Mouse (Mus musculus) heart, embryonic 14.5 days (tissue): ENCODE measurements around the gene Pde8b. TPM values are rescaled to one million over a fixed set of nuclear protein-coding genes. Genes with fewer than 3 reads are reported as not detected.

Experiments
- ATAC-seq: fragments of 200-750 bp; cut with Nextera tagmentation; 2 replicates; pipeline ENCODE4 v1.8.0; 2017; ENCODE audit warnings: low read depth, moderate TSS enrichment; ENCODE audit not compliant: insufficient number of reproducible peaks, insufficient read depth, low FRiP score
- H3K27ac ChIP-seq, 2 experiments: fragments of 200-500 bp in 1 of 2; fragments of 300-500 bp in 1 of 2; sonication (generic) in 1 of 2; replicated peaks in 1 of 2; 2 replicates each; pipeline ENCODE4 v1.5.1; 2012 to 2014; ENCODE audit warnings: low read depth in 2 of 2, low read length in 2 of 2, control low read depth in 1 of 2, mild to moderate bottlenecking in 1 of 2, mixed read lengths in 1 of 2; ENCODE audit not compliant: control insufficient read depth in 1 of 2, insufficient read depth in 1 of 2
- H3K27me3 ChIP-seq: fragments of 300-500 bp; sonication (generic); 2 replicates; pipeline ENCODE4 v1.6.1; 2014; ENCODE audit warnings: mild to moderate bottlenecking, low read length, control low read depth; ENCODE audit not compliant: control insufficient read depth, insufficient read depth
- H3K36me3 ChIP-seq: fragments of 300-500 bp; sonication (generic); 2 replicates; pipeline ENCODE4 v1.6.1; 2014; ENCODE audit warnings: mild to moderate bottlenecking, control low read depth, low read length, mixed read lengths; ENCODE audit not compliant: control insufficient read depth, insufficient read depth
- H3K4me1 ChIP-seq, 2 experiments: fragments of 200-500 bp in 1 of 2; fragments of 300-500 bp in 1 of 2; sonication (generic) in 1 of 2; 2 replicates each; pipeline ENCODE4 v1.6.1; 2012 to 2014; ENCODE audit warnings: low read length in 2 of 2, control low read depth in 1 of 2, mixed read lengths in 1 of 2; ENCODE audit not compliant: control insufficient read depth in 2 of 2, insufficient read depth in 2 of 2
- H3K4me2 ChIP-seq: fragments of 300-500 bp; sonication (generic); 2 replicates; pipeline ENCODE4 v1.6.1; 2014; ENCODE audit warnings: mild to moderate bottlenecking, low read length
- H3K4me3 ChIP-seq, 2 experiments: fragments of 200-500 bp in 1 of 2; fragments of 300-500 bp in 1 of 2; sonication (generic) in 1 of 2; 2 replicates each; pipeline ENCODE4 v1.5.1; 2012 to 2014; ENCODE audit warnings: low read length in 2 of 2, mild to moderate bottlenecking in 2 of 2, control low read depth in 1 of 2, low read depth in 1 of 2, moderate library complexity in 1 of 2; ENCODE audit not compliant: control insufficient read depth in 1 of 2, insufficient read depth in 1 of 2
- H3K9ac ChIP-seq: fragments of 300-500 bp; sonication (generic); 2 replicates; pipeline ENCODE4 v1.6.1; 2014; ENCODE audit warnings: mild to moderate bottlenecking, low read length
- H3K9me3 ChIP-seq: fragments of 300-500 bp; sonication (generic); 2 replicates; pipeline ENCODE4 v1.6.1; 2016; ENCODE audit warnings: low read length, control low read depth; ENCODE audit not compliant: control insufficient read depth
- WGBS: fragments of 180-500 bp; shearing (Covaris S2); extraction: QIAGEN DNeasy Blood & Tissue Kit; methylation state at CpG from one replicate; pipeline ENCODE4 v1.1.7; 2014; 5-methylcytosine and 5-hydroxymethylcytosine counted together
- polyA plus RNA-seq: library from polyadenylated mRNA; unstranded; fragments of >200 nt; fragmentation: Nextera tagmentation; extraction: Ambion mirVana; gene quantifications from 2 replicates; pipeline ENCODE4 v1.2.1, GENCODE M21; 2014

The Pde8b gene
- polyA plus RNA-seq, 1 experiment from 2014 or later = 0.99 TPM

DNA sequence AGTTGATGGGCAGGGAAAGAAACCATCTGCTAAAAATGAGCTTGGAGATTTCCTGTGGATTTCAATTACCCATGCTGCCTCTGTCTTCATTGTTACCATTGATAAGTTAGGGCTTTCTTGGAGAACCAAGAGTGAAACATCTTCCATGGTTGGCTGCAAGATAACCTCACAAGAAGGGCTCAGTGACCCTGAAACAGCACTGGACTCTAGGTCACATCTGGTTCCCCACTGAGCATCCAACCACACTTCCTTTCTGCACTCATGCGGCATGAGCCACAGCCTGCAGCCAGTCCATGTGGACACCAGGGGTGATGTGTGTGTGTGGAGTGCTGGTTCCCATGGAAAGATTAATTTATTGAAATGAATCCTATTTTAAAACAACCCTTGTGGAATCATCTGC lies 119.1 kb downstream of the Pde8b start:
- no peaks in the 10 kb centered on the region for H3K9me3 ChIP-seq
- 68% methylated on average over 1 of the region's 1 CpGs for WGBS

DNA sequence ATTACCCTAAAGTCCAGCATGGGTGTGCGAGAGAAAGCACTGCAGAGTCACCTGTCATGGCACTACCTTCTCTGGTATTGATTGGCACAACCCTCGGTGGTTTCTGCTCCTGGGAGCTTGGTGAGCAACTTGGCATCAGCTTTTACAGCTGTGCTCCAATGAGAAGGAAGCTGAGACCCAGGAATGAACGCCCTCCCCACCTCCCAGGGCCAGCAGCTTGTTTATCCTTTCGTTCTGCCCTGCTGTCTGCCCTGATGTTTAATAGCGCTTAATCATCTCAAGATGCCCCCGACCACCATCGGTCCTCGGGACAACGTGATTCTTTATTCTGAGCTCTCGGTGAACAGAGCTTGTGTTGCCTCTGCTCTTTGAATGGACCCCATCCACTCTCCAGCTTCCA lies 122.8 kb downstream of the Pde8b start:
- H3K4me1 ChIP-seq = 0 out of 4 replicates have a peak, but pooled peaks cover 2% of the 10 kb centered on the region in 2 experiments
- no peaks in the 10 kb centered on the region for H3K27me3 ChIP-seq
- H3K9ac ChIP-seq = no peak overlapping the region
- no peak overlapping the region for H3K4me2 ChIP-seq
- WGBS = 75% methylated on average over 10 of the region's 10 CpGs
- ATAC-seq = no peak
- no peaks in the 10 kb centered on the region for H3K36me3 ChIP-seq
- H3K27ac ChIP-seq = no peak overlapping the region
- H3K4me3 ChIP-seq = no peak overlapping the region
- H3K9me3 ChIP-seq = no peaks in the 10 kb centered on the region

More for the DNA sequence above, 119.1 kb downstream of the Pde8b start:
- H3K27me3 ChIP-seq = no peaks in the 10 kb centered on the region
- no peaks in the 10 kb centered on the region for H3K4me1 ChIP-seq
- no peak overlapping the region for H3K4me3 ChIP-seq
- no peak overlapping the region for H3K4me2 ChIP-seq
- H3K9ac ChIP-seq = no peak overlapping the region
- H3K36me3 ChIP-seq = no peaks in the 10 kb centered on the region
- no peak overlapping the region for H3K27ac ChIP-seq
- no peak for ATAC-seq

DNA sequence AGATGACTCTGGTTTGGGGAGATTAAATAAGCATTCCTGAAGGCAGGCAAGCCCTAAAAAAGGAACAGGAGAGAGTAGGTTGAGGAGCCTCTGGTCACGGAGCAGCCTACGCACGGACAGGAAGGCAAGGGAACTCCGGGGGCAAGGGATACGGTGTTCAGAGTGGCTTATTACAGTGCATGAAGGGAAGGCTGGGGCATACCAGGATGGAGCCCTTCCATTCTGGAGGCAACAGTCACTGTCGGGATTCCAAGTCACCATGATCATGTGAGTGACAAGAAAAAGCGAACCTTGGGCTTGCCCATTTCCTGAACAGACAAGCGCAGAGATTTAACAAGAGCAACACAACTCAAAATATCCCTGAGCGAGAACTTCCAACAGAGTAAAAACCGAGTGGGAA lies 123.3 kb downstream of the Pde8b start:
- H3K4me2 ChIP-seq = no peak overlapping the region
- WGBS = 76% methylated on average over 10 of the region's 10 CpGs
- no peak overlapping the region for H3K27ac ChIP-seq
- no peak overlapping the region for H3K9ac ChIP-seq
- no peak overlapping the region for H3K4me3 ChIP-seq
- no peaks in the 10 kb centered on the region for H3K36me3 ChIP-seq
- no peaks in the 10 kb centered on the region for H3K27me3 ChIP-seq
- H3K4me1 ChIP-seq = 0 out of 4 replicates have a peak, but pooled peaks cover 2% of the 10 kb centered on the region in 2 experiments
- no peak for ATAC-seq
- no peaks in the 10 kb centered on the region for H3K9me3 ChIP-seq

DNA sequence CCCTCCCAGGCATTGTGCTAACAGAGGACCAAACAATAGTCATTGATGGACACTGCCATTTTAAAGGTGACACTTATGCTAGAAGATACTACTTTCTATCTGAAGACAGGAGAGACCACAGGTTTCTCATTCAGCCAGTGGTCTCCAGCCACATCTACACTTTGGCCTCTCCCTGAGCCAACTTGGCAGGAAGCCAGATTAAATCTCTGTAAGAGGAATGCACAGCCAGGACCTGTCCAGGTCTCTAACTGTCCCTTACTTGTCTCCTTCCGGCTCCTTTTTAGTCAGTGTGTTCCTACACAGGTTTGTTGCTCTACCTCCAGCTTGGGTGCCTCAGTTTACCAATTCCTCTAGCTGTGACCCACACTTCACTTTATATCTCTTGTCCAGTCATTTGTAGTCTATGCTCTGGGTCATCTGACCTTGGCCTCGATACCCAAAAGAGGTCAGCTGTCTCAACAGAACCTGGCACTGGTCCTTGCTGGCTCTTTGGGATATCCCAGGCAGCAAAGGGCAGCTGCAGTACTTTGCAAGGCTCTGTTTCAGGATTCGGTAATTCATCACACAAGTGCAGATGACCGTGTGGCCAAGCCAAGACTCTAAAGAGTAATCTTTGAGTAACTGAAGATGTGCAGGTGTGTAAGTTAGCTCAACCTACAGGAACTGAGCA lies 124.5 kb downstream of the Pde8b start:
- 72% methylated on average over 4 of the region's 4 CpGs for WGBS

DNA sequence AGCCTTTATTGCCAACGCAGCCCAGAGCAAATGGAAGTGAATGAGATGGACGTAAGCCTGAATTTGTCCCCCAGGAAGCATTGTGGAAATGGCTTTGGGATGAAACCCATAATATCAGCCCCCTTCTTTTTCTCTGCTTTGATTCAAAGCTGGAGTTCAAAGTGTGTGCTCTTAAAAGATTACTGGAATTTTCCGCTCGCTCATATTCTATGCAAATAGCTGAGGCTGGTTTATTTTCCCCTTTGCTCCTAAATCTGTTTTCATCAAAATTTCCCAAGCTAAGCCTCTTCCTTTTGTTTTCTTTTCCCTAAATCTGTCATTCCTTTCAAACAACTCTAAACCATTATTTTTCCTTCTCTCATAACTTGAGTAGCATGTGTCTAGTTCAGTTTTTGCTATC lies 129.6 kb downstream of the Pde8b start:
- Histone ChIP-seq H3K27ac (no peak overlapping the region), H3K27me3 (no peaks in the 10 kb centered on the region), H3K36me3 (no peaks in the 10 kb centered on the region), H3K9ac (no peak overlapping the region), H3K4me2 (no peak overlapping the region), H3K4me1 (0 out of 4 replicates have a peak, but pooled peaks cover under 1 to 1% of the 10 kb centered on the region in 2 experiments), H3K9me3 (no peaks in the 10 kb centered on the region), H3K4me3 (no peak overlapping the region)
- ATAC-seq = no peak
- WGBS = 89% methylated on average over 4 of the region's 4 CpGs

More for the DNA sequence above, 124.5 kb downstream of the Pde8b start:
- Histone ChIP-seq H3K4me2 (no peak overlapping the region), H3K9ac (no peak overlapping the region), H3K4me1 (0 out of 4 replicates have a peak, but pooled peaks cover 2% of the 10 kb centered on the region in 2 experiments), H3K9me3 (no peaks in the 10 kb centered on the region), H3K36me3 (no peaks in the 10 kb centered on the region), H3K27me3 (no peaks in the 10 kb centered on the region), H3K27ac (no peak overlapping the region), H3K4me3 (no peak overlapping the region)
- ATAC-seq = no peak

DNA sequence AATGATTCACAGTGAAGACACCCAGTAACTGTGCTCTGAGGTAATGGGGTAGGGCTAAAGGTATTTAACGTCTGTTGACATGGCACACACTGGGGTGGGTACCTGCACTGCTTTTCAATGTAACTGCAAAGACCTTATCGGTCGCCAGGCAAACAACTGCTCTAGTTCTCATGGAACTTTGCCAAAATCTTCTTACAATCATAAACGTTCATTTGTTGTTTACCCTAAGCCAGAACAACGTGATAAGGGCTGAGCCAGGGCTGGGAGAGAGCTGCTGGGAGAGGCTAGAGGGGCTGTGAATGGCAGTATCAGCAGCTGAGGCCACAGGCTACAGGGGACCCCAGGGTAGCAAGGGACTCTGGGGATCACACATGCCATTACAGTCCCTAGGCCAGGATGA lies 136.4 kb downstream of the Pde8b start:
- no peak overlapping the region for H3K9ac ChIP-seq
- no peaks in the 10 kb centered on the region for H3K9me3 ChIP-seq
- H3K4me3 ChIP-seq = no peak overlapping the region
- WGBS = 27% methylated on average over 5 of the region's 5 CpGs
- H3K4me1 ChIP-seq = peaks cover 0 to 8% of the 10 kb centered on the region in 2 experiments; a peak in 3 of 4 replicates
- H3K4me2 ChIP-seq = no peak overlapping the region
- no peak overlapping the region for H3K27ac ChIP-seq
- ATAC-seq = no peak
- no peaks in the 10 kb centered on the region for H3K36me3 ChIP-seq
- H3K27me3 ChIP-seq = no peaks in the 10 kb centered on the region

DNA sequence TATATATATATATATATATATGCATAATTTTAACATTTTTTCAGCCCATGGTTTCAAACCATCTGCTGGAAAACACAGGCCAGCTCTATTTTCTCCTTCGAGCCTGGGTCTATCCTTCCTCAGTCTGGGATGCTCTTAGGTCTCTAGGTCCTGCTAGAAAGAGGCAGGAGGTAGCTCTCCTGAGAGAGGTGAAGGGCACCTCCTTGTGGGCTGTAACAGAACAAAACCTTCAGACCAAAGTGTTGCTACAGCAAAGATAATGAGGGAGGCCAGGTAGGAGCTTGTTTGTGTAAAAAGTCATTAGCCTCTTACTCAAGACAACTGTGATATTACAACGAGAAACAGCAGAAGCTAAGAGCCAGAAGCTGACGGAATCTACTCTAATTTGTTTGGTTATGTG lies 140.6 kb downstream of the Pde8b start:
- no peaks in the 10 kb centered on the region for H3K9me3 ChIP-seq
- WGBS = 63% methylated on average over 3 of the region's 3 CpGs

DNA sequence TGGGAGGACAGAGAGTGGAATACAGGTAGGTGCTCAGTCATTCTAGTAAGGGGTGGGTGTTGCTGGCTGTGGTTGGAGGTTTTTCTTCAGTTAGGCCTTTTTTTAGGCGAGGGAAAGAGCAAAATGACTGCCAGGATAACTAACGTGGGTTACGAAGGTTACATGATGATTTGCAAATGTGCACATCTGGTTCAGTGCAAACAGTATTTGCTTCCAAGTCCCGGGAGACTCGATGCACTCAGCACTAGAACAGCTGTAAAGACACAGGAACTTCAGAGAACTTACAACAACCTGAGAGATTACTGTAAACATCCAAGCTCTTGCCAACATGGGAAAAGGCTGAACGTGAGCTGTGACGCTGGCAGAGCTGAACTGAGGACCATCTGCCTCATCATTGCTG lies 142.1 kb downstream of the Pde8b start:
- H3K4me3 ChIP-seq = no peak overlapping the region
- ATAC-seq = no peak
- H3K36me3 ChIP-seq = no peaks in the 10 kb centered on the region
- no peak overlapping the region for H3K27ac ChIP-seq
- H3K27me3 ChIP-seq = no peaks in the 10 kb centered on the region
- H3K9ac ChIP-seq = no peak overlapping the region
- H3K4me1 ChIP-seq = no peaks in the 10 kb centered on the region
- H3K4me2 ChIP-seq = no peak overlapping the region
- no peaks in the 10 kb centered on the region for H3K9me3 ChIP-seq
- WGBS = 70% methylated on average over 7 of the region's 7 CpGs

More for the DNA sequence above, 140.6 kb downstream of the Pde8b start:
- Histone ChIP-seq H3K4me2 (no peak overlapping the region), H3K27me3 (no peaks in the 10 kb centered on the region), H3K4me1 (peaks cover 0 to 8% of the 10 kb centered on the region in 2 experiments; a peak in 3 of 4 replicates), H3K27ac (no peak overlapping the region), H3K4me3 (no peak overlapping the region), H3K9ac (no peak overlapping the region), H3K36me3 (no peaks in the 10 kb centered on the region)
- no peak for ATAC-seq
